Mouse (Mus musculus) cerebellum, postnatal 14 days (tissue): ENCODE data around the gene Fam186b.
A peak's percentile ranks its signal among the peaks of the same experiment; 100 is the strongest.

Source experiments
- DNase-seq, 2 experiments: peaks; one replicate each; pipeline ENCODE4 v3.0.0; 2021; ENCODE audit warnings: mixed read lengths in 2 of 2

The Fam186b gene

DNA sequence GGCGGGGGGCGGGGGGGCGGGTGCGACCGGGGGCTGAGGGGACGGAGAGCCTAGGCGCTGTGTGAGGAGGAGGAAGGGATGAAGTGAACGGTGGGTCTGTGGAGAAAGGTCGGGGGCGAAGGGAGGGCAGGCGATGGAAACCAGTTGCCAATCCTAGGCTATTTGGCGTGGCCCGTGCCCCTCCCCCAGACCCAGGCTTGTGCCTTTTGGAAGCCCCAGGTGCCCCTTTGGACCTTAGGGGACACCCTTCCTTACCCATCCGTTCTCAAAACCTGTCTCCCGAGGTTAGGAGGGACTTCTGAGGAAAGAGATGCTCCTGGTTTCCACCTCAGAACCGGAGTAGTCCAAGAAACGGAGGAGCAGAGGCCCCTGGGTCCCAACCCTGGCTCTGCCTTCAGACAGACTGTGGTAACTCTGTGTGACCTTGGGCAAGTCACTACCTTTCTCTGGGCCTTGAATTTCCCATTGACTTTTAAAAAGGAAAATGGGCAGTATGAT lies at the start of gene Fam186b:
TSS of gene Fam186b (minus strand) at position 405 of the 498 bp plus-strand sequence.
- peak; percentile 61 to 73 for DNase-seq

DNA sequence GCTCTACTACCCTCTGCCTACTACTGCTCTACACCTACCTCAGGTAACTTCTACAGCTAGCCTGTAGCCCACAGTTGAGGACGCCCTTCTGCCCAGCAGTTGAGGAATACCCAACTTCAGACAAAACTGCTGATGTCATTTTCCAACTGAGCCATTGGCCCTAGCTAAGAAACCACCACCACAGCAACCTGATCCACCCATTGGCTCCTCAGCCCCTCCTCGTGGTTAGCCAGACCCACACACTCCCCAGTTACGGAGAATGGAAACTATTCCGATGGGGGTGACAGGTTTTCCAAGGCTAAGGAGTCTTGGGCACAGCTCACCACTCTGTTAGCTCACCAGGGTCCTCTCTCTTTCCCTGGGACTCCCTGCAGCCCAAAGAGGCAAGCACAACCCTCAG lies 49.3 kb upstream of the Fam186b start:
- no peak for DNase-seq

DNA sequence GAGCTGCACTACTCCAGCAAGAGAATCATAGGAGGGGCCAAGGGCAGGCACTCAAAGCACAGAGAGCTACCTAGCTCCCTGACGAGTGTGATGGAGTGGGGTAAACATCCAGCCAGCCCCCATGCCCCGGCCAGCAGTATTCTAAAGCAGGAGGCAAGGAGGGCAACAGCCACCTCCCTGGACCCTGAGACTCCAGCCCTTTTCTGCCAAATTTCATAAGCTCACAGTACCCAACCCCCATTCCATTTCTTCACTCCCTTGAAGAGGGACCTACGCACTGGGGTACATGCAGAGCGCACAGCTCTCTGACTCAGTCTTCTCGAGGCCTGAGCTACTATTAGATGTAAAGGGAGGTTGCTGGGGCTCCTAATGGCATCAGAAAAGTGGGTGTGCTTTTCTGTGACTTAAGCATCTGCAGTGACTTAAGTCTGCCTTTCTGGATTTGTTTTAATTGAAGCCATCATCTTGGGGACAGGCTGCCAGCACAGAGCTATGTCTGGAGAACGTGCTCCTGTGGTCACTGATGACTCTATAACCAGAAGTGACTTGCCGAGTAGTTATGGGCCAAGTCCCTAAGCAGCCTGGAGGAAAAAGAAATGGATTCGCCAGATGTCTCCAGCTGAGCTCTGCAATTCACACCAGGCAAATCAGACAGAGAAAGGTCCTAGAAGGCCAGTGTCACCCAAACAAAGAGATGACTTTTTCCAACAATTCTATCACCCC lies 48.6 kb upstream of the Fam186b start:
- no peak for DNase-seq

DNA sequence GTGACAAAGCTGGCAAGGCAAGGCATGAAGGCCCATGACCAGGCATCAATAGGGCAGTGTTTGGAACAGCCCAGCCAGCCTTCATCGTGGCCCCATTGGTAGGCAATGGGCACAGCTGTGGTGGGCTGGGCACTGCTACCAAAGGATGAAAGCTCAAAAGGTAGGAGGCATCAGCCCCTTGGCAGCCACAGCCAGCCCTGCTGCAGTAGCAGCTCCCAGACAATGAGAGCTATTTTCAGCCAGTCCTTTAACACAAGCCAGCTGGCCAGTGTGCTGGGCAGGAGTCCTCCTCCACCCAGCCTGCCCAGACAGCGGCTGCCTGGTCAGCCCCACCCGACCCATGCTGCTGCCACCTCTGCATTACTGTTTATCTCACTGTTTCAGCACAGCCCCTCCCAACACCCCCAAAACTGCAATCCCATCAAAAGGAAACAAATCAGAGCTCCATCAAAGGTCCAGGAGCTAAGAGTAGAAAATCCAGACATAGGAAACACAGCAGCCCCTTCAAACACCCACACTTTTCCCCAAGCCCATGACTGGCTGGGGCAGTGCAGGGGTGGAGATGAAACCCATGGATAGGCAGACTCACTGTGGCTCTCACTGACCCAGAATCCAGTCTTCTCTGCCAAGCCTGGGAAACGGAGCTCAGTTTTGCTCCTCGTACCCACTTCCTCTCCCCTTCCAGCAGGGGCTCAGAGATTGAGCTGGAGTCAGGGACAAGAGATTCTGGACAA lies 47.9 kb upstream of the Fam186b start:
- DNase-seq: peak; percentile 31 to 42

DNA sequence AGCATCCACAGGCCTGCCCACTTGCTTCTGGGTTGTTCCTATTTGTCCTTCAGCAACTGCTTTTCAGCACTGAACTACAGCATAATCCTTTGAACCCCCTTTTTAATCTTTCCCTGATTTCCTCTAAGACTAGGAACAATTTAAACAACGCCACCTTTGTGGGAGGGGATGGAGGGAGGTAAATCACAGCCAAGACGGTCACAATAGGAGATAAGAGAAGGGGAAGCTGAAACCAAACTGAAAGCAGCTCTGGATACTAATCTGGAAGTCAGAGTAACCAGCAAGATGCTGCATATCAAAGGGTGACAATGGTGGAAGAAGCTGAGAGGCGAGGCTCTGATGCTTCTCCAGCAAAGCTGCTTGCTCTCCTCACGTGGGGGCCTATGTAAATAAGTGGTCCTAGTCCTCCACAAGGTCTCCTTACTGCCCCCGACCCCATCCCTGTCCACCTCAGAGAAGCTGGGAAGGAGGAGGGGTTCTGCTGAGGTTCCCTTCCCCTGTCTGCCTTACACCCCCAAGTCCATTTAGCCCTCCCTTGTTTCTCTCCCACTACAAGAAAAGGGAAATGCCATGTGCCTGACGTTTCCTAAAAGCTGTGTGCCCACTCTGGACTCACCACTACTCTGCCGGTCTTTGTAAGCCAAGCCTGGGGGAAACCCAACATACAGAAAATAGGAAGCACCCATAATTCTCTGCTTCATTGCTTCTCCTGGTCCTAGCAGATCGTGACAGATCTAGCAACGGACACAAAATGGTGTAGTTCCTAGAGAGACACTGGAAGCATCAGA lies 46.7 kb upstream of the Fam186b start:
- DNase-seq: no peak

DNA sequence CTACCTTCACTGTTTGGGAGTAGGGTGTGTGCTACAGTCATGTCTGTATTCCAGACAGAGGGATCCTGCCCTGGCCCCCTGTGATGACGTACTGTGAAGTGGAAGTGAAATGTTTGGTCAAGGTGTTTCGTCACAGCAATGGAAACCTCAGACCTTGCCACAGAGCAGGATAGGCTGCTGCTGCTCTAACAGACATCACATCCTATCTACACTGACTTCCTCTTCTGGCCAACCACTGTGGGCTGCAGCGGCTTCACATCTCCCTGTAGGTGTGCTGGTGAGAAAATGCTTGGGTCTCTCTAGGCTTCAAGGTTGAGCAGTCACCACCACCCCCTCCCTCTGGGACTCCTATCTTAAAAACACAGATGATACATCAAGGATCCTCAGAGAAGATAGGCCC lies 45.4 kb upstream of the Fam186b start:
- no peak for DNase-seq

DNA sequence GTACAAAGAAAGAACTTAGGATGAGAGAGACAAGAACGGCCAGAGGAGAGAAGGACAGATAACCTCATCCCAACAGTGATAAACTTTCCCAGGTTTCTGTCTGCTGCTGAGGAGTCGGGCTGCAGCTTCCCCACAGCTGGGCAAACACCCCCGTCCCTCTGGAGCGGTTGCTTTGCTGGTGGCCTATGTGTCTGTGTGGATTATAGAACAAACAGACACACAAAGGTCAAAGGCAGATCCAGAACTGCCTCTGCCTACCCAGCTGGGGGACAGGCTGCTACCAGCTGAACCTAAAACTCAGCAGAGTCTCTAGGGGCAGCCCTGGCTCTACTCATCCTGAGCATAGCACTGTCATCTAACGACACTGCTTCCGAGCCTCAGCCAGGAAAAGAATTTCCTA lies 44.0 kb upstream of the Fam186b start:
- DNase-seq: no peak

DNA sequence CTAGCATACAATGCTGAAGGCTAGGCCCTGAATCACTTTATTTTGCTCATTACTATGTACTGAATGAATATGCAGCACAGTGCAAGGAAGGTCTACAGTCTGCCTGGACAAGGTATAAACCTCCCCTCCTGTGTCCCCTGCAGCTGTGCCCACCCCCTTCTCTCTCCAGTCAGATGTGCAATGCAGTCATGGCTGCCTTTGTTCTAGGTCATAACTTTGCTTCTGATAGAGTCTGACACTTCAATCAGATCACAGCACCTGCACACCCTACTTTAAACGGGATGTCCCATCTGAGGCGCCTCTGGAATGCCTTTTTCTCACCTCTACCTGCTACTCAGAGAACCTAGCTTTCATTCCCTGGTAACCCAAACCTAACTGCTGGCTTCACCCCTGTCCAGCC lies 43.2 kb upstream of the Fam186b start:
- DNase-seq: no peak

DNA sequence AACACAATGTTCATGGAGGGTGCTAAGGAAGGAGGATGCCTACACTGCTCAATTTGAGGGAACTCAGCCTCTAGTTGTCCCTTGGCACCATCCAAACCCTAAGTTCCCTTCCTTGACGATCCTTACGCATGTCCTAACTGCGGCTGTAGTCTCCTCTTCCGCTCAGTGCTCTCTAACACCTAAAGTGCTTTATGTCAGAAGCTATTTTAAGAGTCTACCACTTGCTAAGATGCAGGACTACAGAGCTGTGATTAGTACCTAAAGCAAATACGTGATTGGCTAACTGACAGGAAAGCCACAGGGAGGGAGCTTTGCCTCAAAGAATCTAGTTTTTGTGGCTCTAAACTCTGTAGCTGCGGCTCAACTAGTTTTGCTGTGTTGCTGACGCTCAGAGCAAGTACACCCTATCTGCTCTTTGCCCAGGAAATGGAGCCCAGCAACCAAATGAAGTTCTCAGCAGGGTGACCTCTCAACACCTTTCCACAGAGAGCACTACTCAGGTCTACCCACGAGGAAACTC lies 40.2 kb upstream of the Fam186b start:
- no peak for DNase-seq

DNA sequence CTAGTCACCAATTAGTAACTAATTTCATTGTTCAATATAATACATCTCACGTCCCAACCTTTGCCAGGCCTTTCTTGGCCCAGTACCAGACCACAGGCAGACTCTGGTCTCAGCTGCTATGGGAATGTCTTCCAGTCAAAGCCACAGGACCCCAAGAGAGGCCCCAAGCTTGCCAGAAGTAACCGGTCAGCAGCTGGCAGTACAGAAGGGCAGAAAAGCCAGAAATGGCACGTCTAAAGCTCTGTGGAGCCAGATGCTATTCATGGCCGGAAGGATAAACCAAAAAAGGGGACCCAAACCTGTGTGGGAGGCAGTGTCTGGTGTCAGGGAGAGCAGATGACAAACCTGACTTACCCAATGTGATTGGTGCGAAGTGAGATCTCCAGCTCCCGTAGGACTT lies 38.8 kb upstream of the Fam186b start:
- DNase-seq: peak; percentile 41 to 65

DNA sequence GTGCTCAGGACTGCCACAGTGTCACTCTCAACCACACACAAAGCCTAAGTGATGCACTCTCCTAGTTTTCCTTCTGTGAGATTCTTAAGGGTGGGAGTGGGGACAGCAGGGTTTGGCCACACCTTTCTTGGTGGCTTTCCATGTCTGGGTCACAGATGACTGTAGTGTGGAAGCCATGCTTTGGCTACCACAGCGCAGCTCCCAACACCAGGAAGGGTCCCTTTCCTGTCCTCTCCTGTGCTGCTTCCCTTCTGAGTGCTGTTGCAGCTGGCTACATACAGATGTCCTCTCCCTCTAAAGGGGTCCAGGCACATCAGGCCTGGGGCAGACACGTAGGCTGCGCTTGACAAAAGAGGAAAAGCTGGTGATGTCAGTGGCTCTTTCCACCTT lies 38.0 kb upstream of the Fam186b start:
- DNase-seq: peak in 1 of 2 experiments; percentile 45

DNA sequence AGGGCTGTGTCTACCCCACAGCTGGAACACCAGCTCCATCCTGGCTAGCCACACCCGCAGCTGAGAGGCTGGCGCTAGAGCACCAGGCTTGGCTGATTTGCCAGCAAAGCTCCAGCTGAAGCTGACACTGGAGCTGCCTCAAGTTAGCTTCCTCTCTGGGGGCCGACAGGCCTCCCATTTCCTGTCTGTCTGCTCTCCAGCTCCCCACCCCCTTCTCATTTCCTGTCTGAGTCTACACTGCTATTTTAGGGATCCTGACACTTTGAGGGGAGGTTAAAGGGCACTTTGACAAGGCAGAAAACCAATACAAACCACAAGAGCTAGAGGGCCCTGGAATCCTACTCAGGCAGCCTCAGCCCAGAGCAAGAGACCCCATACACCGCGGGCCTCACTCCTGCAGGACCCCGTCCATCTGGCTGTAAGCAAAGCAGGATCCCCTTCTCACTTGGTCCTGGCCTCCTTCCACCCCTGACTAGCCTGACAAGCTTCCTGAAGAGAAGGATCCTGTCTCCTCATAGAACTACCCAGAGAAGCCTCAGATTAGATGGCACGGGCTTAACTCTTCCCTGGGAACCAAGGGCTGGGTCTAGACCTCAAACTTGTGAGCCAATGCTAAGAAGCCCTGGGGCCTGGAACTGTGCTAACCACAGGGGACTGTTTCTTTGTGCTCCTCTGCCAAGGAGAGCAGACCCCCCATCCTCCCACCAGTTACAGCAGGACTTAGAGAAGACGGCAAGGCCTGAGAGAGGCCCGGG lies 37.4 kb upstream of the Fam186b start:
- peak in 1 of 2 experiments; percentile 33 for DNase-seq

DNA sequence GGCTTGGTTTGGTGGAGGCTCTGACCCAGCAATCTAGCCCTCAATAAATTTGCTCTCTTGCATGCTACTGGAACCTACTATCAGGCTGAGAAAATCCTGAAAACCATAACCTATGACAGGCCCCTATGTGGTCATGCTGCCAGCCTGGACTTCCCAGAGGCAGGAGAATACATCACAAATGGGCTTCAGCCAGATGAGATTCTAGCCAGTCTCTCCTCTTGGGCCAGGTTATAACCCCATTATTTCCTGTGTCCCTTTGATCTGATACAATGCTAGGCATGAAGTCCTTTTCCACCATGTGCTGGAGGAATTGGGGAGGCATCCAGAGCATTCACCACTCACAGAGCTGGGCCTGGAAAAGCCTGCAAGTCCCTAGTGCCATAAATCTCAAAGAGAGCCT lies 36.4 kb upstream of the Fam186b start:
- DNase-seq: no peak

DNA sequence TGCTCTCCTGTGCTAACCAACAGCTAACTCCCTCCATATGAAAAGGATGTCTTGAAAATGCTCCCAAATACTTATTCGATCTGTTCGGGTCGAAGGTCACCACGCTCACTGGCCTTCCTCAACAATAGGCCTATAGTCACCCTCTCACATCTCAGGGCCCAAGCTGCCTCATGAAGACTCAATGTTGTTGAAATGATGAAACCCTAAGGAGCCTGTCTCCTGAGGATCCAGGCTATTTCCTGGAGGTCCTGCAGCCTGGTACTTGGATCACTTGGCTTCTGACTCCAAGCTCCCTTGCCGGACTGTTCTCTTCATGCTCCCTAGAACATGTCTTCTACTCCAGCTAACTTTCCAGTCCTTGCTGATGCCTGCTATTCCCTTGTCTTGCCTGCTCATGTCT lies 35.7 kb upstream of the Fam186b start:
- DNase-seq: no peak

DNA sequence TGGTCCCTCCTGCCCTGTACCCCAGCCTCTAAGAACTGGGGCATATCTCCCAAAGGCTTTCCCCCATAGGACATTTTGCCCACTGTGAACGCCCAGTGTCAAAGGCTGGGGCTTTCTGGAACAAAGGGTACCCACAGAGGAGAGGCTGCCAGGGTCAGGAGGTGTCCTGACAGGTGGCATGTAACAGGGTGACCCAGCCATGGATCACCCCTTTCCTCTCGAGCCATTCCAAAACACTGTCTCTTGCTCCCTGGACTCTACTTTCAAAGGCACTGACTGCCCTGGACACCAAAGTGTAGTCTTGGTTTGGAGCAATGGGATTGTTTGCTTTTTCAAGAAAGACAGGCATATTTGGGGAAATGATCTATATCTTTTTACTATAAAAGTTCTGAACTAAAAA lies 34.6 kb upstream of the Fam186b start:
- DNase-seq: no peak

DNA sequence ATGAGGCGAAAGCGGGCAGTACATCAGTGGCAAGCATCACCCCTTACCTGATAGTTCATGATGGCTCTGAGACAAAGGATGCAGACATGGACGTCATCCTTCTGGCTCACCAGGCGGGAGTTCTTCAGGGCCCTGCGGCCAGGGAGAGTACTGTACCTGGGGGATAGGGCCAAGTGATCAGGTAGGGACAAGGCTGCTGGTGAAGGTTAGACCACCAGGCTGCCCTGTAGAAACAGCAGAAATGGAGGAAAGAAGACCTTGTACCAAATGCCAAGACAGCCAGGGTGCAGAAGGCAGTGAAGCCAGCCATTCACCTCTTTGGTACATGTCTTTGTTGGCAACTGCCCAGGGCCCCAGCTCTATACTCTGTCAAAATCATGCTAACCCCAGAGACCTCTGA lies 32.3 kb upstream of the Fam186b start:
- no peak for DNase-seq

DNA sequence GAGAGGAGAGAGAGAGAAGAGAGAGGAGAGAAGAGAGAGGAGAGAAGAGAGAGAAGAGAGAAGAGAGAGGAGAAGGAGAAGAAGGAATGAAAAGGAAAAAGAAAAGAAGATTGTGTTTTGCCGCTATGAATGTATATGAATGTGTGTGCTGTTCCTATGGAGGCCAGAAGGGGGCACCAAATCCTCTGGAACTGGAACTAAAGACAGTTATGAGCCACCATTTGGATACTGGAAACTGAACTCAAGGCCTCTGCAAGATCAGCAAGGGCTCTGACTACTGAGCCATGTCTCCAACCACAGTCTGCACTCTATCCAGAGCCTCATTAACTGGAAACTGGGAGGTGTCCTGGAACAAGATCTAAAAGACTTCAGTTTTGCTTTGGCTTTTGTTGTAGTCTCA lies 31.3 kb upstream of the Fam186b start:
- DNase-seq: peak; percentile 33 to 61

DNA sequence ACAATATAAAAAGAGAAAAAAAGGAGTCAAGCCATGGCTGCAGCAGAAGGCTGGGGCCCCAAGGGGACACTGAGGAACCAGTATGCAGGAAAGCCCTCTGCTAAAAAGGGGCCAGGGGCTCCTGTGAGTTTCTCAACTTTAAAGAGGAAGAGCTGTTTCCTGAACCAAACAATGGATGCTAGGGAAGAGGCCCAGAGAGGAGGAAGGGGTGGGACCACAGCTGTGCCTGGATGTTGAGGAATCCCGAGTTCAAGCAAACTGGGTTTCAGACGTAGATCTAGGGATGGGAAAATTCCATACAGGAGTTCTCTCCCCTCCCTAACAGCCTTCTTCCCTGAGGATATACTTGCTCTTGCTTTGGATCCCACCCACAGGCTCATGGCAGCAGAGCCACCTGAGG lies 30.7 kb upstream of the Fam186b start:
- DNase-seq: no peak

DNA sequence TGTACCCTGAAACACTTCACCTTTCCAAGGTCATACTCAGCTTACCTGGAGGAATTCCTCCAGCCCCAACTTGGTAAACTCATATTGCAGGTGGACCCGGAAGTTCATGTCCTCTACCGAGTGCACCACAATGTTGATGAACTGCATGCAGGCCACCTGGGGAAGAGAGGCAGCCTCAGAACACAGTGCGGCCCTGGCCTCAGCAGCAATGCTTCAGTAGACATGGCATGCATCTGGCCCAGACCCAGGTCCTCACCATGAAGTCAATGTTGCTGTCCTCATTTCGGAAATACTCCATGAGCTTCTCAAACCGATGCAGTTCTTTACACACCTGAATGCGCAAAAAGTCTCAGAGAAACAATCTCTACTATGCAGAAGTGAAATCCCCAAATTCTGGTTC lies 29.9 kb upstream of the Fam186b start:
- peak in 1 of 2 experiments; percentile 23 for DNase-seq

DNA sequence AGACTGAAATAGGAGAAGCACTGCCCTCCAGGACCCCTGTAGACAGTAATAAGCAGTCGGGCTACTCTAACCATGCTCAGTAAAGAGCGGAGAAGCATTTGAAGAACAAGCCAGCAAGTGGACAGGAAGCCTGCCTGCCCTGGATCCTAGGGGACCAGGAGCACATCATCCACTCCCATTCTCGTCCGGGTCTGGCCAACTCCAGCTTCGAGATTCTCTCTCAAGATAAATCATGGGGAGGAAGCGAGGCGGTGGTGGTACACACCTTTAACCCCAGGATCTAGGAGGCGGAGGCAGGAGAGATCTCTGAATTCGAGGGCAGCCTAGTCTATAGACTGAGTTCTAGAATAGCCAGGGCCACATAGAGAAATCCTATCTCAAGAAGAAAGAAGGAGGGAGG lies 28.5 kb upstream of the Fam186b start:
- DNase-seq: no peak

DNA sequence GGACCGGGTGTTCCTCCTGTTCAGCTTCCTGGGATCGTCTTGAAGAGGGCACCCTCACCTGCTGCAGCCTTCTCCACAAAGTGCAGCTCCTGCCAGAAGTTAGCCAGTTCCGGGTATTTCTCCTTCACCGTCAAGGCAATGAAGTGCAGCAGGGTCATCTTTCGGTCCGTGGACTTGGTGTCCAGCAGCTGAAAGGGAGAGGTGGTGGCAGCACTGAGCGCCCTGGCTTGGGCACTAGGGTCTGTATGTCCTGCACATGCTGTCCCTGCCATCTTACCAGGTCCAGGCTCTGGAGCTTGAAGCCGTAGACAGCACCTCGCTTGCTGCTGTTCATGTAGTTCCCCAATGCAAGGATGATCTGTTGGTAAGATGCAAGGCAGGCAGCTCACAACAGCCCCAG lies 25.3 kb upstream of the Fam186b start:
- DNase-seq: no peak

DNA sequence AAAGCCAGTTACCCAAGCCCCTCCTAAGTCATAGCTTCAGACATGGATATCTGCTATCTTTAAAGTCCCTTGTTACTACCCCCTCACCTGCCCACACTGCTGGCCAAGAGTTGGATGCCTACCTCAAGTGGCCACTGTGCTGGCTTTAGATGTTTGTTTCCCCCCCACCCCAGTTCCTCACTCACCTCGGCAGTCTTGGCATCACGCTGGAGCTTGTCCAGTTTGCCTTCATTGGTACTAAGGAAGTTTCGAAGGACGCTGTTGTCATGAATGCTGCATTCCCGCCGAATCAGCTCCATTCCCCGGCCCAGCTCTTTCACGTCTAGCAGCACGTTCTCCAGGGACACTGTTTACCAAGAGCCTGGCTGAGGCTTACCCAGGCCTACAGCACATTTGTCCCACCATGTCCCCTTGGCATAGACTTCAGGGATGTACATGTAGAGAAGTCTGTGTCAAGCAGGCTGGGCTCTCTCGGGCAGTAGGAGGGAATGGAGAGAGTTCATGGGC lies 24.5 kb upstream of the Fam186b start:
- no peak for DNase-seq
